ENCODE assay signal across 16 mouse cellular contexts in the genomic region with DNA sequence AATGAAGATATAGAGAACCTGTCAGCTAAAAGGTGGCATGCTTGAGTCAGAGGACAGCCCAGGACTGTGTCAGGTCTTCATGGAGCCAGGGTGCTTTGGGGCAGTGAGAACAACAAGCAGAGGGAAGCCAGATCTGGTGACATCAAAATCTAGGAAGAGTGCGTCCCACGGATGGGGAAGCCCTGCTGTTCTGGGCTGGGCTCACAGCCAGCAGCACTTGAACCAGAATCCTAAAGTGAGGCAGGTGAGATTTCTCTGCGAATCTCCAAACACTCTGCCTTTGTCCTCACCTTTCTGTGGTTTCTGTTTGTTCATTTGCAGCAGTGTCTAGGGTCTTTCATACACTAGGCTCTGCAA.
DNase-seq lines count a peak whose midpoint lies in the region; ATAC-seq lines count a peak whose summit lies in the region.
"Had no signal": no experiment of that assay in that cellular context is flagged by ENCODE, and none has a peak within 500 bp of the region (broad histone marks: within the 10 kb centered on the region; RNA-seq: fewer than 3 reads in every experiment).

No protein-coding gene starts in this region.

- DNase-seq in frontal cortex, postnatal 36 days (ENCODE audit: low spot score in 2 of 2) = no peak
- no peak for DNase-seq in neural tube, embryonic 10.5 days (ENCODE audit: extremely low spot score, low spot score)
- peak; percentile 56 to 74 for DNase-seq in cerebellum, postnatal 25 days
- DNase-seq in testis, postnatal 10 days (ENCODE audit: low spot score) = no peak
- DNase-seq in adrenal gland, postnatal 10 days = no peak
- DNase-seq: heart, adult 18-20 months; lung, adult 18-20 months; right cerebral cortex, postnatal 14 days; thymus, postnatal 36 days had no signal

- H3K9ac ChIP-seq in neural tube, embryonic 15.5 days (replicated peaks) = no peak overlapping the region
- H3K9ac ChIP-seq: hindbrain, embryonic 12.5 days; kidney, embryonic 15.5 days; neural tube, embryonic 12.5 days had no signal

- no peaks in the 10 kb centered on the region for H3K36me3 ChIP-seq in neural tube, embryonic 15.5 days

- H3K27me3 ChIP-seq in neural tube, embryonic 15.5 days (replicated peaks) = no peaks in the 10 kb centered on the region
- H3K27me3 ChIP-seq: hindbrain, embryonic 12.5 days; kidney, embryonic 15.5 days; neural tube, embryonic 12.5 days; Patski had no signal

- H3K4me3 ChIP-seq in neural tube, embryonic 15.5 days (replicated peaks) = no peak overlapping the region
- H3K4me3 ChIP-seq: hindbrain, embryonic 12.5 days; kidney, embryonic 15.5 days; midbrain, embryonic 10.5 days; neural tube, embryonic 12.5 days had no signal

- 59% methylated on average over 3 of the region's 3 CpGs for WGBS in neural tube, embryonic 15.5 days

- H3K27ac ChIP-seq in neural tube, embryonic 15.5 days (replicated peaks) = peak overlapping the region; percentile 14; the same call in 1 of the 2 replicates
- H3K27ac ChIP-seq: hindbrain, embryonic 12.5 days; kidney, embryonic 15.5 days; midbrain, embryonic 10.5 days; neural tube, embryonic 12.5 days had no signal

- peaks cover 11% of the 10 kb centered on the region for H3K4me1 ChIP-seq in neural tube, embryonic 15.5 days

- H3K9me3 ChIP-seq in neural tube, embryonic 15.5 days (replicated peaks) = no peaks in the 10 kb centered on the region
- H3K9me3 ChIP-seq: hindbrain, embryonic 12.5 days; kidney, embryonic 15.5 days; midbrain, embryonic 10.5 days; neural tube, embryonic 12.5 days had no signal

- ATAC-seq in frontal cortex, adult (ENCODE audit: low TSS enrichment) = peak; percentile 10; the same call in 1 of the 2 replicates
- no peak for ATAC-seq in neural tube, embryonic 15.5 days (ENCODE audit: low FRiP score)
- ATAC-seq: Patski had no signal

- H3K4me2 ChIP-seq in neural tube, embryonic 15.5 days = no peak overlapping the region
- H3K4me2 ChIP-seq: hindbrain, embryonic 12.5 days; kidney, embryonic 15.5 days; neural tube, embryonic 12.5 days had no signal

Comparison
In these comparisons a context has a peak if more than half of its experiments do, and no peak if none do; other contexts are left out.
1. DNase-seq: peak in cerebellum, postnatal 25 days (2 of 2); none in frontal cortex, postnatal 36 days (0 of 2), neural tube, embryonic 10.5 days (single experiment), testis, postnatal 10 days (single experiment) and adrenal gland, postnatal 10 days (single experiment).